Mouse (Mus musculus): Measurements from ENCODE around the gene Slc16a7. TPM values are rescaled to one million over a fixed set of nuclear protein-coding genes. Genes with fewer than 3 reads are reported as not detected.

The Slc16a7 gene
- total and polyA plus RNA-seq, 2 experiments from 2014 or later, result 7.6 to 90.8 TPM

DNA sequence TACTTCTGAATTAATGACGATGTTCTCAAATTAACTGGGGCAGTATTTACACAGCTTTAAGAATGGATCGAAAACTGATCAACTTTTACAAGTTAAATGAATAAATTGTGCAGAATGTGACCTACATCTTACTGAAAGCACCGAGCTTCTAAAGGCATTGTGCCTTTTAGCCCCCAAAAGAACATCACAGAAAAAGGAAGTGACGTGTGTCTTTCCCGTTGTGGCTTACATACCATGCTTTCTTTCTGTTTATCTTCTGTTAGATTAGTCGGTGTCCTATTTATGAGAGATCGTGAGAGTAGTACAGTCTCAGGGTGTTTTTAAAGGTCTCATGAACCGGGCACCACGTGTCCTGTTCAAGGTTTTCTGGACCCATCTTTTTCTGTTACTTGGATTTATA lies 98.9 kb downstream of the Slc16a7 start:
- no peak overlapping the region for H3K27ac ChIP-seq
- no peaks in the 10 kb centered on the region for H3K9me3 ChIP-seq (ENCODE audit: low read length)
- H3K9ac ChIP-seq (replicated peaks; ENCODE audit: low read length), result no peak overlapping the region
- no peak overlapping the region for H3K4me2 ChIP-seq (ENCODE audit: low read depth, low read length)
- H3K4me1 ChIP-seq (ENCODE audit: insufficient read depth, low read length), result no peaks in the 10 kb centered on the region
- no peaks in the 10 kb centered on the region for H3K27me3 ChIP-seq (ENCODE audit: insufficient read depth, low read length)
- no peaks in the 10 kb centered on the region for H3K36me3 ChIP-seq (ENCODE audit: insufficient read depth, low read length)
- ATAC-seq, result no peak
- WGBS, result 85% methylated on average over 9 of the region's 9 CpGs
- no peak for TF ChIP-seq CTCF (IDR thresholded peaks at IDR 0.05; ENCODE audit: low read depth)
- no peak for DNase-seq (ENCODE audit: low spot score)
- no peak overlapping the region for H3K4me3 ChIP-seq (ENCODE audit: low read length)

DNA sequence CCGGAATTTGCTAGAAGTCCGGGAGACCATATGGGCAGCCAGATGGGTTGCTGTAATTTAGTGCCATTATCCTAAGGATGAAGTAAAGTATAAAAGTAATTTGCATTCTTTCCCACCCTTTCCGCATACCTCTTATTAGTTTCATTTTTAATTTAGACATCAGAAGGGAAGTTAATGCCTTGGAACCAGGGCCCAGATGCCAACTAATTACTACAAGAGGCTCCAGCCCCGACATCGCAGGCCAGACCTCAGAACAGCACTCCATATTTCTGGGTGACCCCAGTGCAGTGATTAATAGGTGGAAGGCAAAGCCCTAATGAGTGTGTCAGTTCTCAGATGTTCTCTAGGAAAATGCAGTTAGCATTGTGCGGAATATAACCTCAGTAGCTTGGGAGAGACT lies 100.7 kb downstream of the Slc16a7 start:
- H3K27me3 ChIP-seq (ENCODE audit: insufficient read depth, low read length), result no peaks in the 10 kb centered on the region
- no peak overlapping the region for H3K9ac ChIP-seq (replicated peaks; ENCODE audit: low read length)
- H3K4me2 ChIP-seq (ENCODE audit: low read depth, low read length), result no peak overlapping the region
- no peaks in the 10 kb centered on the region for H3K4me1 ChIP-seq (ENCODE audit: insufficient read depth, low read length)
- TF ChIP-seq CTCF (IDR thresholded peaks at IDR 0.05; ENCODE audit: low read depth), result no peak
- WGBS, result 64% methylated on average over 6 of the region's 6 CpGs
- H3K27ac ChIP-seq, result no peak overlapping the region
- no peak overlapping the region for H3K4me3 ChIP-seq (ENCODE audit: low read length)
- no peaks in the 10 kb centered on the region for H3K36me3 ChIP-seq (ENCODE audit: insufficient read depth, low read length)
- peak; percentile 12 for DNase-seq (ENCODE audit: low spot score)
- H3K9me3 ChIP-seq (ENCODE audit: low read length), result no peaks in the 10 kb centered on the region
- ATAC-seq, result no peak

DNA sequence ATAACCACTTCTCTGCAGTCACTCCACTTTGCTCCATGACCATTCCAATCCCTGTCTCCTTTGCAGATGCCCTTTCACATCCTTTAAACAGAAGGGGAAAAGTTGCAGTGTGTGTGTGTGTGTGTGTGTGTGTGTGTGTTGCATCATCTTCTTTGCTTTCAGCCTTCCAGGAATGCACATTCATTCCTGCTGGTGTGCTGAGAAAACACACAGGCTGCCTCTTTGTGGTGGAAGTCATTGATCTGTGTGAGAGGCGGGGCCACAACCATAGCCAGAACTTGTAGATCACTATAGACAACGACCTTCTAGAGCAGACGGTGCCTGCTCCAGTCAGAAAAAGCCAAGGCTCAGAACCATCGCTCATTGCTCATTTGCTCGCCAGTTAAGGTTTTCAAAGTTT lies 103.9 kb downstream of the Slc16a7 start:
- Histone ChIP-seq H3K9me3 (ENCODE audit: low read length) (no peaks in the 10 kb centered on the region), H3K4me1 (ENCODE audit: insufficient read depth, low read length) (no peaks in the 10 kb centered on the region), H3K9ac (replicated peaks; ENCODE audit: low read length) (no peak overlapping the region), H3K27me3 (ENCODE audit: insufficient read depth, low read length) (no peaks in the 10 kb centered on the region), H3K4me2 (ENCODE audit: low read depth, low read length) (no peak overlapping the region), H3K27ac (no peak overlapping the region), H3K36me3 (ENCODE audit: insufficient read depth, low read length) (no peaks in the 10 kb centered on the region), H3K4me3 (ENCODE audit: low read length) (no peak overlapping the region)
- no peak for TF ChIP-seq CTCF (IDR thresholded peaks at IDR 0.05; ENCODE audit: low read depth)
- DNase-seq (ENCODE audit: low spot score), result no peak
- no peak for ATAC-seq
- 72% methylated on average over 5 of the region's 5 CpGs for WGBS

GRCm38 (mm10) chr10:125275149-125275848 lies 114.0 kb downstream of the Slc16a7 start:
- H3K4me2 ChIP-seq (ENCODE audit: low read depth, low read length), result no peak overlapping the region
- no peaks in the 10 kb centered on the region for H3K27me3 ChIP-seq (ENCODE audit: insufficient read depth, low read length)
- H3K9ac ChIP-seq (replicated peaks; ENCODE audit: low read length), result no peak overlapping the region
- no peak for TF ChIP-seq CTCF (IDR thresholded peaks at IDR 0.05; ENCODE audit: low read depth)
- no peak overlapping the region for H3K27ac ChIP-seq
- no peaks in the 10 kb centered on the region for H3K36me3 ChIP-seq (ENCODE audit: insufficient read depth, low read length)
- peak; percentile 75 for DNase-seq (ENCODE audit: low spot score)
- H3K9me3 ChIP-seq (ENCODE audit: low read length), result 0 out of 2 replicates have a peak, but pooled peaks cover 3% of the 10 kb centered on the region
- H3K4me3 ChIP-seq (ENCODE audit: low read length), result no peak overlapping the region
- H3K4me1 ChIP-seq (ENCODE audit: insufficient read depth, low read length), result 0 out of 2 replicates have a peak, but pooled peaks cover 2% of the 10 kb centered on the region
- ATAC-seq, result peak; percentile 79; the same call in 1 of the 2 replicates
- WGBS, result 44% methylated on average over 12 of the region's 12 CpGs

- DNase-seq (ENCODE audit: low spot score), result no peak
- H3K4me1 ChIP-seq (ENCODE audit: insufficient read depth, low read length), result 0 out of 2 replicates have a peak, but pooled peaks cover 2% of the 10 kb centered on the region
- no peak overlapping the region for H3K4me2 ChIP-seq (ENCODE audit: low read depth, low read length)
- 87% methylated on average over 5 of the region's 5 CpGs for WGBS
- H3K27ac ChIP-seq, result no peak overlapping the region
- TF ChIP-seq CTCF (IDR thresholded peaks at IDR 0.05; ENCODE audit: low read depth), result no peak
- no peak overlapping the region for H3K9ac ChIP-seq (replicated peaks; ENCODE audit: low read length)
- H3K9me3 ChIP-seq (ENCODE audit: low read length), result 0 out of 2 replicates have a peak, but pooled peaks cover 3% of the 10 kb centered on the region
- ATAC-seq, result no peak
- no peaks in the 10 kb centered on the region for H3K27me3 ChIP-seq (ENCODE audit: insufficient read depth, low read length)
- H3K36me3 ChIP-seq (ENCODE audit: insufficient read depth, low read length), result no peaks in the 10 kb centered on the region
- H3K4me3 ChIP-seq (ENCODE audit: low read length), result no peak overlapping the region
These were observed 114.6 kb downstream of the Slc16a7 start for GRCm38 (mm10) chr10:125274519-125275148.

DNA sequence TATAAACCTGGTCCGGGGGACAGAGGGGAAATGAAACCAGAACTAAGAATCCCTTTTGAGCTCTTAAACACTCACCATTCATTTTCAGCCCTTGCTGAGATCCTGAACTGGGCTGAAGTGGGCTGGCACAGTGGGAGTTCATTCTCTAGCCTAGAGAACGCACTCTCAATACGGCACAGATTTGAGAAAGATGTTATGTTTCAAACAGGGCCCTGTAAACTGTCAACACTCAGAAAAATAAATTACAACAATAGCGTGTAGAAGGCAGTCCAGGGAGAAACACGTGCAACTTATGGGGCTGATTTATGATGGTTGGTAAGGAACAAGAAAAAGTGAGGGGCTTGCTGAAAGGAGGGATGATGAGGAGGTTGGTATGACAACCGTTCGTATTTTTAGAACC lies 115.5 kb downstream of the Slc16a7 start:
- WGBS, result 49% methylated on average over 7 of the region's 7 CpGs
- Histone ChIP-seq H3K9ac (replicated peaks; ENCODE audit: low read length) (no peak overlapping the region), H3K27me3 (ENCODE audit: insufficient read depth, low read length) (no peaks in the 10 kb centered on the region), H3K4me1 (ENCODE audit: insufficient read depth, low read length) (0 out of 2 replicates have a peak, but pooled peaks cover 2% of the 10 kb centered on the region), H3K27ac (no peak overlapping the region), H3K9me3 (ENCODE audit: low read length) (0 out of 2 replicates have a peak, but pooled peaks cover 3% of the 10 kb centered on the region), H3K36me3 (ENCODE audit: insufficient read depth, low read length) (no peaks in the 10 kb centered on the region), H3K4me3 (ENCODE audit: low read length) (no peak overlapping the region), H3K4me2 (ENCODE audit: low read depth, low read length) (no peak overlapping the region)
- ATAC-seq (no peak), DNase-seq (ENCODE audit: low spot score) (no peak)
- no peak for TF ChIP-seq CTCF (IDR thresholded peaks at IDR 0.05; ENCODE audit: low read depth)

GRCm38 (mm10) chr10:125271448-125271847 lies 117.8 kb downstream of the Slc16a7 start:
- ATAC-seq, result no peak
- 88% methylated on average over 5 of the region's 5 CpGs for WGBS
- H3K4me3 ChIP-seq (ENCODE audit: low read length), result no peak overlapping the region
- no peak overlapping the region for H3K9ac ChIP-seq (replicated peaks; ENCODE audit: low read length)
- H3K4me1 ChIP-seq (ENCODE audit: insufficient read depth, low read length), result 0 out of 2 replicates have a peak, but pooled peaks cover 2% of the 10 kb centered on the region
- no peaks in the 10 kb centered on the region for H3K9me3 ChIP-seq (ENCODE audit: low read length)
- H3K4me2 ChIP-seq (ENCODE audit: low read depth, low read length), result no peak overlapping the region
- H3K27me3 ChIP-seq (ENCODE audit: insufficient read depth, low read length), result no peaks in the 10 kb centered on the region
- no peak for DNase-seq (ENCODE audit: low spot score)
- no peak for TF ChIP-seq CTCF (IDR thresholded peaks at IDR 0.05; ENCODE audit: low read depth)
- no peak overlapping the region for H3K27ac ChIP-seq
- no peaks in the 10 kb centered on the region for H3K36me3 ChIP-seq (ENCODE audit: insufficient read depth, low read length)
